Mouse (Mus musculus) myocyte (in vitro differentiated cells): Measurements from ENCODE around the gene A530016L24Rik. TPM values are rescaled to one million over a fixed set of nuclear protein-coding genes. Genes with fewer than 3 reads are reported as not detected.

ENCODE experiments used
- H3K27me3 ChIP-seq: one replicate; pipeline ENCODE4 v1.6.1; 2011; ENCODE audit not compliant: control insufficient read depth, insufficient read depth, insufficient read length
- H3K36me3 ChIP-seq: one replicate; pipeline ENCODE4 v1.6.1; 2011; ENCODE audit not compliant: control insufficient read depth, insufficient read depth
- H3K4me2 ChIP-seq: one replicate; pipeline ENCODE4 v1.6.1; 2011; ENCODE audit warnings: low read depth, control low read depth
- H3K4me3 ChIP-seq: one replicate; pipeline ENCODE4 v1.5.1; 2011; ENCODE audit warnings: mild to moderate bottlenecking, control low read depth, moderate library complexity
- H3K79me2 ChIP-seq: one replicate; pipeline ENCODE4 v1.6.1; 2011; ENCODE audit not compliant: control insufficient read depth, insufficient read depth
- H3ac ChIP-seq: one replicate; pipeline ENCODE4 v1.6.1; 2011; ENCODE audit not compliant: control insufficient read depth, insufficient read length
- CEBPB ChIP-seq: IDR thresholded peaks from 2 replicates; pipeline ENCODE4 v1.6.1; 2011; ENCODE audit warnings: mild to moderate bottlenecking, moderate library complexity; ENCODE audit not compliant: poor library complexity, insufficient read depth, severe bottlenecking
- E2F4 ChIP-seq: IDR thresholded peaks from one replicate; pipeline ENCODE4 v1.6.1; 2011; ENCODE audit warnings: mild to moderate bottlenecking, control low read depth, moderate library complexity; ENCODE audit not compliant: insufficient read depth
- MAX ChIP-seq: IDR thresholded peaks from one replicate; pipeline ENCODE4 v1.6.1; 2011; ENCODE audit warnings: low read depth, mild to moderate bottlenecking, control low read depth
- MYOD1 ChIP-seq, 3 experiments: IDR thresholded peaks; one replicate each; pipeline ENCODE4 v1.6.1; 2011; ENCODE audit warnings: control low read depth in 2 of 3, low read depth in 2 of 3, mild to moderate bottlenecking in 2 of 3, moderate library complexity in 1 of 3; ENCODE audit not compliant: insufficient read length in 2 of 3, control insufficient read depth in 1 of 3
- MYOG ChIP-seq, 3 experiments: IDR thresholded peaks; one replicate each; pipeline ENCODE4 v1.6.1; 2011; ENCODE audit warnings: control low read depth in 2 of 3, low read depth in 2 of 3, mild to moderate bottlenecking in 2 of 3; ENCODE audit not compliant: insufficient read length in 2 of 3, control insufficient read depth in 1 of 3, insufficient read depth in 1 of 3
- POLR2A ChIP-seq: IDR thresholded peaks from one replicate; pipeline ENCODE4 v1.6.1; 2011; ENCODE audit warnings: low read depth, mild to moderate bottlenecking, control low read depth, moderate library complexity; ENCODE audit not compliant: insufficient read length
- POLR2AphosphoS2 ChIP-seq: IDR thresholded peaks from one replicate; pipeline ENCODE4 v1.6.1; 2011; ENCODE audit warnings: low read depth, control low read depth; ENCODE audit not compliant: insufficient read length
- REST ChIP-seq: IDR thresholded peaks from one replicate; pipeline ENCODE4 v1.6.1; 2011; ENCODE audit warnings: mild to moderate bottlenecking, control low read depth, moderate library complexity; ENCODE audit not compliant: insufficient read depth, insufficient read length
- SRF ChIP-seq: IDR thresholded peaks from one replicate; pipeline ENCODE4 v1.6.1; 2011; ENCODE audit warnings: low read depth; ENCODE audit not compliant: control insufficient read depth, insufficient read length
- TCF12 ChIP-seq: IDR thresholded peaks from one replicate; pipeline ENCODE4 v1.6.1; 2011; ENCODE audit warnings: mild to moderate bottlenecking, control low read depth; ENCODE audit not compliant: poor library complexity, insufficient read depth, severe bottlenecking
- TCF3 ChIP-seq: IDR thresholded peaks from one replicate; pipeline ENCODE4 v1.6.1; 2011; ENCODE audit warnings: low read depth, control low read depth; ENCODE audit not compliant: insufficient read length
- USF1 ChIP-seq: IDR thresholded peaks from one replicate; pipeline ENCODE4 v1.6.1; 2011; ENCODE audit warnings: low read depth, mild to moderate bottlenecking, control low read depth, moderate library complexity
- polyA plus RNA-seq: library from polyadenylated mRNA; unstranded; fragments of >200 nt; fragmentation: generic; extraction: Trizol; gene quantifications from one replicate; pipeline ENCODE4 v1.2.1, GENCODE M21; 2012; ENCODE audit warnings: missing spikeins

A530016L24Rik gene
- polyA plus RNA-seq, 1 experiment: 0.05 TPM

GRCm38 (mm10) chr12:112463209-112463608 is 26.0 kb upstream of the A530016L24Rik start:
- Histone ChIP-seq H3K79me2 (no peaks in the 10 kb centered on the region), H3K36me3 (no peaks in the 10 kb centered on the region), H3ac (no peak overlapping the region), H3K27me3 (peaks cover 60% of the 10 kb centered on the region), H3K4me3 (no peak overlapping the region), H3K4me2 (no peak overlapping the region)
- no peak for TF ChIP-seq TCF12
- TF ChIP-seq USF1: no peak
- no peak for TF ChIP-seq MYOG (IDR thresholded peaks at IDR 0.05; ENCODE audit: control insufficient read depth in 1 of 3, insufficient read depth in 1 of 3, insufficient read length in 2 of 3, low read depth in 2 of 3)
- TF ChIP-seq TCF3: no peak
- TF ChIP-seq REST: no peak
- TF ChIP-seq SRF: no peak
- TF ChIP-seq E2F4: no peak
- no peak for TF ChIP-seq POLR2AphosphoS2
- TF ChIP-seq MYOD1 (IDR thresholded peaks at IDR 0.05; ENCODE audit: control insufficient read depth in 1 of 3, insufficient read length in 2 of 3, low read depth in 2 of 3): no peak
- no peak for TF ChIP-seq CEBPB
- no peak for TF ChIP-seq MAX
- TF ChIP-seq POLR2A: no peak

- H3ac ChIP-seq: no peak overlapping the region
- TF ChIP-seq USF1 (no peak), MYOG (IDR thresholded peaks at IDR 0.05; ENCODE audit: control insufficient read depth in 1 of 3, insufficient read depth in 1 of 3, insufficient read length in 2 of 3, low read depth in 2 of 3) (no peak), REST (no peak), POLR2A (no peak), MYOD1 (IDR thresholded peaks at IDR 0.05; ENCODE audit: control insufficient read depth in 1 of 3, insufficient read length in 2 of 3, low read depth in 2 of 3) (no peak), E2F4 (no peak), MAX (no peak), TCF12 (no peak), TCF3 (no peak), CEBPB (no peak), POLR2AphosphoS2 (no peak), SRF (no peak)
- peaks cover 59% of the 10 kb centered on the region for H3K27me3 ChIP-seq
- H3K36me3 ChIP-seq: no peaks in the 10 kb centered on the region
- no peaks in the 10 kb centered on the region for H3K79me2 ChIP-seq
- no peak overlapping the region for H3K4me2 ChIP-seq
- H3K4me3 ChIP-seq: no peak overlapping the region
Measured at GRCm38 (mm10) chr12:112463750-112464444, 25.4 kb upstream of the A530016L24Rik start.

- TF ChIP-seq USF1 (no peak), SRF (no peak), MAX (no peak), CEBPB (no peak), MYOD1 (IDR thresholded peaks at IDR 0.05; ENCODE audit: control insufficient read depth in 1 of 3, insufficient read length in 2 of 3, low read depth in 2 of 3) (no peak), REST (no peak), E2F4 (no peak), TCF12 (no peak), POLR2A (no peak), TCF3 (no peak), MYOG (IDR thresholded peaks at IDR 0.05; ENCODE audit: control insufficient read depth in 1 of 3, insufficient read depth in 1 of 3, insufficient read length in 2 of 3, low read depth in 2 of 3) (no peak), POLR2AphosphoS2 (no peak)
- H3K36me3 ChIP-seq: no peaks in the 10 kb centered on the region
- no peaks in the 10 kb centered on the region for H3K79me2 ChIP-seq
- H3K4me3 ChIP-seq: no peak overlapping the region
- peaks cover 60% of the 10 kb centered on the region for H3K27me3 ChIP-seq
- H3K4me2 ChIP-seq: no peak overlapping the region
- no peak overlapping the region for H3ac ChIP-seq
Measured at GRCm38 (mm10) chr12:112464516-112464915, 24.7 kb upstream of the A530016L24Rik start.

- Histone ChIP-seq H3ac (no peak overlapping the region), H3K4me3 (no peak overlapping the region), H3K36me3 (no peaks in the 10 kb centered on the region), H3K79me2 (no peaks in the 10 kb centered on the region), H3K4me2 (no peak overlapping the region), H3K27me3 (peaks cover 52% of the 10 kb centered on the region)
- TF ChIP-seq SRF (no peak), POLR2AphosphoS2 (no peak), TCF3 (no peak), POLR2A (no peak), MYOD1 (IDR thresholded peaks at IDR 0.05; ENCODE audit: control insufficient read depth in 1 of 3, insufficient read length in 2 of 3, low read depth in 2 of 3) (no peak), CEBPB (no peak), REST (no peak), TCF12 (no peak), USF1 (no peak), E2F4 (no peak), MAX (no peak), MYOG (IDR thresholded peaks at IDR 0.05; ENCODE audit: control insufficient read depth in 1 of 3, insufficient read depth in 1 of 3, insufficient read length in 2 of 3, low read depth in 2 of 3) (no peak)
Measured at GRCm38 (mm10) chr12:112465928-112466327, 23.3 kb upstream of the A530016L24Rik start.
